Mouse (Mus musculus): ENCODE data around the gene Arhgef5.

The Arhgef5 gene

DNA sequence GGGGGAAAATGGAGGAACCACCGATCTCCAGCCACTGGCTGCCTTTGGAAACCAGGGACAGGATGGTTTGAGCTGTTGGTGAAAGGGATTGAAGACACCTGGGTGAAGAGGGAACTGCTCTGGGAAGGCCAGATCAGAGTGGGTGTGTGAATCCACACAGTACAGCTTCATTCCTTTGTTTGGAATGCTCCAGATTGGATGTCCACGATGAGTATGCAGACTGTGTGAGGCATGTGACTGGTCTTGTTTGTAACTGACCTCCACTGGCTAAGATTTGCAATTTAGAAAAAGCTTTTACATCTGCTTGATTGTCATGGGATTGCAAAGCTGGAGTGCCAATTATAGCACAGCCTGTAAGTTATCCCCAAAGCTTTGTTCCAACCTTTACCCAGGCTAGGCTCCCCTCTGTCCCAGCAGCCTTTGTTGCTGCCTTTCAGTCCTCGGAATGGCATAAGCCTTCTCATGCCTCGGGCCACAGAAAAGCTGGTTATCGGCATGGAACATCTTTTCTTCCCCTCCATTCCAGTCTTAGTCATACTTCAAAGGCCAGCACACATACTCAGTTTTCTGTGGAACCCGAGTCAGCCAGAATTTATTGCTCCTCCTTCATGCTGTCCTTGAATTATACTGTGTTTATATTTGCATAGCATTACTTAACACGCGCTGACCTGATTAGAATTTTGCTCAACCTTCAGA is 47.7 kb downstream of the Arhgef5 start:
- DNase-seq (ENCODE audit: low read depth, low spot score): no peak

DNA sequence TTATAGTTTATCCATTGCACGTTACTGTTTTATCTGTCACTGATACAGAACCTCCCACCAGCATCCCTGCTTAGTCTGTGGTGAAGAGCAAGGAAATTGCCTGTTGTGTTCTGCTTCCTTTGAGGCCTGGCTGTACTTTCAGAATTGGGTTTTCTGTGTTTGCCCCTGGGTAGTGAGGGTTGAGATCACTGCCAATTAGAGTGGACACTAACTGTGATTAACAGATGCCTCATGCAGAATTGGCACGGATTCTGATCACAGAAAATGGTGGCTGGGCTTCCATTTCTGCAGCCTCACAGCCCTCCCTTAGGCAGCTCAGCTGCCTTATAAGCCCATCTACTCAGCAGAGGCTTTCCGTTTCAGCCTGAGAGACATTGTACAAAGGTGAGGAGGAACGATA is 68.1 kb downstream of the Arhgef5 start:
- DNase-seq (ENCODE audit: low read depth, low spot score): peak; percentile 96

DNA sequence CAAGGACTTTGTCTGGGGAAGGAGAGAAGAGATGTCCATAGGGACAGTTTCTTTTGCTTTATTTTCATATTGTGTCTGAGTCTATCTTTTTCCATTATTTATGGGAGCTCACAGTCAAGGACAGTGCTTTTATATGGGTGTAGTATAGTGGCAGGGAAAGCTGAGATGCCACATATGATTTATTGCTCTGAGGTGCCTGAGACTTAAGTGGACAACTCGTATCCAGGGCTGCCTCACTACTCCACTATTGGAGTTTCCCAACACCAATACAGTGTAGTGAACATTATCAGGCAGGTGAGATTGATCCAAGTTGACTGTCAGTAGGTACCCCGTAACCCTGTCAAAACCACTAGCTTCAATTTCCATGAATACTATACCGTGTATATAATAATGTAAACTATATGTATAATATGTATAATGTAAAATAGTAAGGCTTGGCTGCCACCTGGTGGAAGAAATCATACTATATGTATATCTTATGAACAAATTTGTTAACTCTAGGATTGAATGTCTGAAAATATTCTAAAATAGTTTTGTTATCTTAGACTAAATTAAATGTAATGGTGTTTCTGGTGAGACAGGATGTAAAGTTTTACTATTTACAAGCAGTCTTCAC is 70.3 kb downstream of the Arhgef5 start:
- DNase-seq (ENCODE audit: low read depth, low spot score): peak; percentile 61

DNA sequence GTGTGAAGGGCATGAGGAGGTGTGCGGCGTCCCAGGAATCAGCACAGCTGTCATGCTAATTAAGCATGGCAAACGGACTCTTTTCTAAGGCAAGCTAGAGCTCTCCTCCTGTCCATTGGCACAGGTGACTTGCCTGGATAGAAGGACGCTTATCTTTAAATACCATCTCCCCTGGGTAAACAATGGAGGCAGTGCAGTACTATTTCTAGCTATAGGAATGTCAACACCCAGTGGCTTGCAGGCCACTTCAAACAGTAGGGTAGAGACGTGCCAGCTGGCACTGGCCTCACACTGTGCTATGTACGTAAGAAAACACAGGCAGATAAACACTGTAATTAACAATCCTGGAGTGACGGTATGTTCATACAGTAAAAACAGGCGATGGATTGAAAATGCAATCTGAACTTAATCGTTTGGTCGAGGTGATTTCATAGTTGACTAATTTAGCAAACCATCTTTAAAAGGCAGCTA is 72.1 kb downstream of the Arhgef5 start:
- peak; percentile 92 for DNase-seq (ENCODE audit: low read depth, low spot score)

DNA sequence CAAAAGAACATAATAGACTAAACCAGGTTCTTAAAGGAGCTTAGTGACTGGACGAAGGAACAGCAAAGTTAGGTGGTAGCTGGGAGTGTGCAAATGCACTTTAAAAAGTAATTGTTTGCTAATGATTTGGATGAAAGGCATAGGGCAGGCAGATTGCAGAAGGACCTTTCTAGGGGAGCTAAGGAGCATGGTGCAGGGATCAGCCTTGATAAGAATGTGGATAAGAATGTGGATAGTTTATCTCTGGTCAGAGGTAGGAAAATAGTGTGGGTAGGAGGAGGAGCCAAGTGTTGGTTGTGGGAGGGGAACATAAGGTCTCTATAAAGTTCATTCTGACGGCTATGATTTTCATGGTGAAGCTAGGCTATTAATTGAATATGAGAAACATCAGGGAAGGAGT is 73.4 kb downstream of the Arhgef5 start:
- DNase-seq (ENCODE audit: low read depth, low spot score): no peak

All from brain, adult 2 months (tissue).